Mouse (Mus musculus) ES-E14 (cell line): Measurements from ENCODE around the gene B4galt3.

Source experiments
- CHD2 ChIP-seq: IDR thresholded peaks from 2 replicates; pipeline ENCODE4 v1.6.1; 2014; ENCODE audit warnings: mild to moderate bottlenecking, low read depth, low read length, inconsistent platforms
- HCFC1 ChIP-seq: IDR thresholded peaks from 2 replicates; pipeline ENCODE4 v1.6.1; 2012; ENCODE audit warnings: low read length, inconsistent platforms, borderline replicate concordance; ENCODE audit not compliant: insufficient read depth
- MAFK ChIP-seq: IDR thresholded peaks from 2 replicates; pipeline ENCODE4 v1.6.1; 2014; ENCODE audit warnings: mild to moderate bottlenecking, low read depth, low read length, inconsistent platforms; ENCODE audit not compliant: insufficient read depth
- ZC3H11A ChIP-seq: IDR thresholded peaks from 2 replicates; pipeline ENCODE4 v1.6.1; 2012; ENCODE audit warnings: low read depth, mild to moderate bottlenecking, inconsistent platforms, low read length, borderline replicate concordance
- ZNF384 ChIP-seq: IDR thresholded peaks from 2 replicates; pipeline ENCODE4 v1.6.1; 2012; ENCODE audit warnings: low read depth, low read length, inconsistent platforms

DNA sequence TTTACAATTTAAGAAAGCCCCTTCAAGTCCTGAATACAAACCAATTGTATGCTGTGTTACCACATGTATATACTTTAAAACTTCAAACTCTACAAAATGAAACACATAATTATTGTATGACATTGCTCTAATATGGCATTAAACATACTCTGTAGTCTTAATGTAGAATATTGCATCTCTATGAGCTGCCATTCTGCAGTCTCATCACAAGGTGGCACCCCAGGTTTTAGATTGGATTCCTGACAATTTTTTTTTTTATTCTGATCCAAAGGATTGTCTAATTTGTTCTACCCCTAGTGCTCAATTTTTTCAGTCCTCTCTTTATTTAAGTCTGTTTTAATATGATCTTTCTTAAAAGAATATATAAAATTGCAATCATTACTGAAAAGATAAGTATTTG lies 51.3 kb downstream of the B4galt3 start:
- no peak for TF ChIP-seq ZC3H11A
- peak; percentile 95 for TF ChIP-seq ZNF384
- no peak for TF ChIP-seq CHD2
- no peak for TF ChIP-seq HCFC1
- TF ChIP-seq MAFK = no peak
